Mouse (Mus musculus): ENCODE data around the gene Itga7.

- no peak for TF ChIP-seq POLR2A (IDR thresholded peaks at IDR 0.05; ENCODE audit: control insufficient read depth, extremely low read depth, insufficient read depth, low read length, poor library complexity)
- TF ChIP-seq CTCF (IDR thresholded peaks at IDR 0.05; ENCODE audit: borderline replicate concordance, control insufficient read depth, extremely low read depth, insufficient read depth, low read length, poor library complexity): no peak
Measured at GRCm38 (mm10) chr10:128902409-128902988, 31.1 kb upstream of the Itga7 start.
